In the genomic region with DNA sequence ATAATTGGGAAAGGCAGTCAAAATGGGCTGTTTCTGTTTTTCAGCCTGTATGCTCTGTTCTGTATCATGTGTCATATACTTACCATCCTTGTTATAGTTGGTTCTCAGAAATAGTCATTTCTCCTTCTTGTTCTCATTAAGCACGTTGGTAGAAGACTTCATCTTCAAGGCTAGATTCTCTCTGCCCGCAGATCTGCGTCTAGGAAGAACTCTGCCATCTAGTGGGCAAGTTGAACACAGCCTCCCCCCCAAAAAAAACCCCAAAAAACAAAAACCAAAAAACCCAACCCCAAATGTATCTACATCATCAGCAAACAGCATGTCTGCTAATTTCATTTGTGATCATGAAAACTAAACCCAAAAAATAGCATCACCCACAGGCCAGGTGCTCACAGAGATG, we compare ENCODE assay signal across 10 mouse cellular contexts. TPM values are rescaled to one million over a fixed set of nuclear protein-coding genes. Genes with fewer than 3 reads are reported as not detected.
DNase-seq lines count a peak whose midpoint lies in the region; ATAC-seq lines count a peak whose summit lies in the region.
"Had no signal": no experiment of that assay in that cellular context is flagged by ENCODE, and none has a peak within 500 bp of the region (broad histone marks: within the 10 kb centered on the region; RNA-seq: fewer than 3 reads in every experiment).

No protein-coding gene starts in this region.

- no peak for ATAC-seq in hindbrain, embryonic 11.5 days (ENCODE audit: low FRiP score)
- no peak for ATAC-seq in hindbrain, embryonic 12.5 days (ENCODE audit: low FRiP score)
- ATAC-seq in frontal cortex, adult (ENCODE audit: low TSS enrichment): no peak

- DNase-seq in hindbrain, embryonic 11.5 days (ENCODE audit: low spot score): peak; percentile 21
- peak; percentile 50 for DNase-seq in thymus, postnatal 4 days
- DNase-seq in thymus, adult 18-20 months: no peak
- peak; percentile 44 for DNase-seq in embryo, embryonic 11 days
- no peak for DNase-seq in layer of hippocampus, adult 8-10 months (ENCODE audit: low spot score in 2 of 2)
- no peak for DNase-seq in layer of hippocampus, postnatal 25 days (ENCODE audit: extremely low spot score in 1 of 2, low spot score in 1 of 2)

- no peaks in the 10 kb centered on the region for H3K9me3 ChIP-seq in hindbrain, embryonic 11.5 days (ENCODE audit: control insufficient read depth, low read length)
- no peaks in the 10 kb centered on the region for H3K9me3 ChIP-seq in hindbrain, embryonic 12.5 days (replicated peaks)

- WGBS in hindbrain, embryonic 11.5 days: 50% methylated on average over 3 of the region's 3 CpGs
- 43% methylated on average over 3 of the region's 3 CpGs for WGBS in hindbrain, embryonic 12.5 days

- H3K9ac ChIP-seq in hindbrain, embryonic 11.5 days (ENCODE audit: low read depth, low read length): no peak overlapping the region
- no peak overlapping the region for H3K9ac ChIP-seq in hindbrain, embryonic 12.5 days

- no peak overlapping the region for H3K27ac ChIP-seq in hindbrain, embryonic 11.5 days (ENCODE audit: low read depth, low read length)
- no peak overlapping the region for H3K27ac ChIP-seq in hindbrain, embryonic 12.5 days

- H3K4me1 ChIP-seq in hindbrain, embryonic 11.5 days (replicated peaks; ENCODE audit: control insufficient read depth, insufficient read depth, low read length): no peaks in the 10 kb centered on the region
- H3K4me1 ChIP-seq in hindbrain, embryonic 12.5 days: no peaks in the 10 kb centered on the region

- no peak overlapping the region for H3K4me2 ChIP-seq in hindbrain, embryonic 11.5 days (replicated peaks; ENCODE audit: low read depth, low read length)
- H3K4me2 ChIP-seq in hindbrain, embryonic 12.5 days (replicated peaks): no peak overlapping the region

- H3K27me3 ChIP-seq in hindbrain, embryonic 11.5 days (ENCODE audit: control insufficient read depth, insufficient read depth, low read length): no peaks in the 10 kb centered on the region
- no peaks in the 10 kb centered on the region for H3K27me3 ChIP-seq in hindbrain, embryonic 12.5 days

- no peaks in the 10 kb centered on the region for H3K36me3 ChIP-seq in hindbrain, embryonic 11.5 days (ENCODE audit: control insufficient read depth, insufficient read depth, low read length)
- H3K36me3 ChIP-seq in hindbrain, embryonic 12.5 days: peaks cover 24% of the 10 kb centered on the region

- no peak overlapping the region for H3K4me3 ChIP-seq in hindbrain, embryonic 11.5 days (ENCODE audit: low read depth, low read length)
- no peak overlapping the region for H3K4me3 ChIP-seq in hindbrain, embryonic 12.5 days

RNA-seq across cellular contexts. Expression of a gene that starts 4.2 kb away (rescaled TPM):
- polyA plus RNA-seq in hindbrain, embryonic 11.5 days (2014; fragmentation: Nextera tagmentation; extraction: Ambion mirVana): 0.13 and 0.59 TPM in 2 replicates
- polyA plus RNA-seq in hindbrain, embryonic 12.5 days (2016; fragmentation: Nextera tagmentation; extraction: Ambion mirVana): 0.21 TPM in 1 of 2 replicates, not detected in the other
- not detected for total RNA-seq in layer of hippocampus, adult 8-10 months (2022)
- total RNA-seq in layer of hippocampus, postnatal 25 days (2021): not detected
- total RNA-seq: gastrocnemius, adult 18-20 months; layer of hippocampus, postnatal 10 days had no signal

RNA-seq across cellular contexts. Expression of a gene that starts 41.3 kb away (rescaled TPM):
- 64.7 and 66.3 TPM in 2 replicates for polyA plus RNA-seq in hindbrain, embryonic 11.5 days (2014; fragmentation: Nextera tagmentation; extraction: Ambion mirVana)
- 60.0 and 60.3 TPM in 2 replicates for polyA plus RNA-seq in hindbrain, embryonic 12.5 days (2016; fragmentation: Nextera tagmentation; extraction: Ambion mirVana)
- 10 to 100 TPM; 40.3 to 47.1 (median 45.1) TPM for total RNA-seq in layer of hippocampus, adult 8-10 months (2022)
- 10 to 100 TPM; 48.3 to 52.4 TPM for total RNA-seq in layer of hippocampus, postnatal 25 days (2021)

RNA-seq across cellular contexts. Expression of a gene that starts 45.2 kb away (rescaled TPM):
- 1.9 and 3.2 TPM in 2 replicates for polyA plus RNA-seq in hindbrain, embryonic 11.5 days (2014; fragmentation: Nextera tagmentation; extraction: Ambion mirVana)
- polyA plus RNA-seq in hindbrain, embryonic 12.5 days (2016; fragmentation: Nextera tagmentation; extraction: Ambion mirVana): 2.0 and 2.1 TPM in 2 replicates
- total RNA-seq in layer of hippocampus, adult 8-10 months (2022): 1 to 10 TPM in 2 of 4 experiments, under 1 TPM in 2; 0.50 to 7.3 (median 2.6) TPM
- under 1 TPM; 0.87 to 0.96 TPM for total RNA-seq in layer of hippocampus, postnatal 25 days (2021)

Comparison
In these comparisons a context has a peak if more than half of its experiments do, and no peak if none do; other contexts are left out.
1. DNase-seq: peak in hindbrain, embryonic 11.5 days (single experiment), thymus, postnatal 4 days (single experiment) and embryo, embryonic 11 days (single experiment); none in thymus, adult 18-20 months (0 of 2), layer of hippocampus, adult 8-10 months (0 of 2) and layer of hippocampus, postnatal 25 days (0 of 2).